Mouse (Mus musculus) hindbrain, embryonic 16.5 days (tissue): Measurements from ENCODE around the gene Olfr765. TPM values are rescaled to one million over a fixed set of nuclear protein-coding genes. Genes with fewer than 3 reads are reported as not detected.
"Not testable (repeated sequence)": the region's sequence is repeated elsewhere in the genome, so short reads cannot be mapped to it uniquely, and the experiment has no call there.

ENCODE experiments used
- ATAC-seq: fragments of 200-750 bp; cut with Nextera tagmentation; 2 replicates; pipeline ENCODE4 v1.8.0; 2017; ENCODE audit warnings: moderate TSS enrichment, moderate library complexity
- H3K27ac ChIP-seq: fragments of 300-500 bp; sonication (generic); 2 replicates; pipeline ENCODE4 v1.5.1; 2014; ENCODE audit warnings: low read depth, mild to moderate bottlenecking, control low read depth, low read length, moderate library complexity
- H3K27me3 ChIP-seq: fragments of 300-500 bp; sonication (generic); replicated peaks from 2 replicates; pipeline ENCODE4 v1.6.1; 2014; ENCODE audit warnings: low read length; ENCODE audit not compliant: control insufficient read depth, insufficient read depth
- H3K36me3 ChIP-seq: fragments of 300-500 bp; sonication (generic); 2 replicates; pipeline ENCODE4 v1.6.1; 2014; ENCODE audit warnings: mild to moderate bottlenecking, low read length, moderate library complexity, mixed read lengths; ENCODE audit not compliant: control insufficient read depth, insufficient read depth
- H3K4me1 ChIP-seq: fragments of 300-500 bp; sonication (generic); 2 replicates; pipeline ENCODE4 v1.6.1; 2014; ENCODE audit warnings: low read depth, low read length; ENCODE audit not compliant: control insufficient read depth, insufficient read depth
- H3K4me2 ChIP-seq: fragments of 300-500 bp; sonication (generic); 2 replicates; pipeline ENCODE4 v1.6.1; 2014; ENCODE audit warnings: mild to moderate bottlenecking, low read length, control low read depth, moderate library complexity
- H3K4me3 ChIP-seq: fragments of 300-500 bp; sonication (generic); 2 replicates; pipeline ENCODE4 v1.5.1; 2014; ENCODE audit warnings: mild to moderate bottlenecking, low read length, control low read depth, moderate library complexity
- H3K9ac ChIP-seq: fragments of 300-500 bp; sonication (generic); 2 replicates; pipeline ENCODE4 v1.6.1; 2014; ENCODE audit warnings: low read depth, mild to moderate bottlenecking, control low read depth, low read length, moderate library complexity
- H3K9me3 ChIP-seq: fragments of 300-500 bp; sonication (generic); 2 replicates; pipeline ENCODE4 v1.6.1; 2014; ENCODE audit warnings: mild to moderate bottlenecking, low read length, moderate library complexity; ENCODE audit not compliant: control insufficient read depth
- WGBS: fragments of 180-500 bp; shearing (Covaris S2); extraction: QIAGEN DNeasy Blood & Tissue Kit; methylation state at CpG from one replicate; pipeline ENCODE4 v1.1.7; 2014; 5-methylcytosine and 5-hydroxymethylcytosine counted together
- polyA plus RNA-seq: library from polyadenylated mRNA; unstranded; fragments of >200 nt; fragmentation: Nextera tagmentation; extraction: Ambion mirVana; gene quantifications from 2 replicates; pipeline ENCODE4 v1.2.1, GENCODE M21; 2015

The Olfr765 gene
- not detected in 2 replicates for polyA plus RNA-seq

DNA sequence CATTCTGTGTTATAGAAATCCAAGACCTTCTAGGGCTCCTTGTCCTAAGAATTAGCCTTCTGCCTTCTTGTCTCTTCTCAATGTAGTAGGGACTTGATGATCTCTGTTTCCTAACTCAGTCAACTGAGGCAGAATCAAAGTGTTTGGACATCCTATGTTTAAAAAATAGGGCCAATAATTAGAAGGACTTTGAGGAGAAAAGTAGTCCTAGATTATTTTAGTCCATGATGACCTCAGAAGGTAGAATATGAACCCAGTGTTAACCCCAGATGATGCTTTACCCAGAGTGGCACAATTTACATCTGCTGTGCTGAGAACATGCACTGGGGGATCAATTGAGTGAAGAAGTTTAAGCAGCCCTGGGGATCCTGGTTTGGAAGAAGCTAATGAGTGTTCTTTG, at the start of gene Olfr765:
Gene Olfr765 (minus strand): TSS at position 101 of the 400 bp plus-strand sequence.
- H3K4me2 ChIP-seq, H3K4me3 ChIP-seq, H3K36me3 ChIP-seq, H3K9ac ChIP-seq, H3K27ac ChIP-seq, H3K27me3 ChIP-seq, H3K9me3 ChIP-seq, ATAC-seq, H3K4me1 ChIP-seq: not testable (repeated sequence)

DNA sequence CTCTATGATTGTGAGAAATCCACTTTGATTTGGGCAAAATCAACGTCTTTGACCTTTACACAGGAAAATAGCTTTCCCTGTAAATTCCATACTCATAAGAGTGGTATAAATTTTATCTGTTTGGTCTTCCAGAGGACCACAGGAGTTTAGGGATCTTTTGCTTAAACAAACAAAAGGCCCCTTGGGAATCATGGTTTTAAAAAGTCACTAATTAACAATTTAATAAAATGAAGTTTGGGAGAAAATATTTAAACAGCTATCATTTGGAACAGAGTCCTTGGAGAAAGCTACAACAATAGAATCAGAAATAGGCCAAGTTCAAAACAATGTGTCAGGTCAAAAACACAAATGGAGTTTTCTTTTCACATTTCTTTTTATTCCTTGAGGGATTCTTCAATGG, 49.5 kb upstream of the Olfr765 start, which contains the start of gene Olfr768:
Gene Olfr768 (minus strand): TSS at position 101 of the 400 bp plus-strand sequence.
- H3K9ac ChIP-seq = no peak within 1 kb of the TSS
- 78% methylated on average over 1 of the region's 1 CpGs for WGBS
- H3K27ac ChIP-seq = no peak within 1 kb of the TSS
- no peaks in the 10 kb centered on the region for H3K4me1 ChIP-seq
- H3K36me3 ChIP-seq = no peaks in the 10 kb centered on the region
- no peaks in the 10 kb centered on the region for H3K9me3 ChIP-seq
- H3K4me3 ChIP-seq = no peak within 1 kb of the TSS
- ATAC-seq = no peak
- H3K27me3 ChIP-seq = no peaks in the 10 kb centered on the region
- H3K4me2 ChIP-seq = no peak within 1 kb of the TSS

GRCm38 (mm10) chr10:129082810-129083209, 33.0 kb upstream of the Olfr765 start, which contains the start of gene Olfr767:
TSS of gene Olfr767 (minus strand) at chr10:129082910.
- not testable (repeated sequence) for H3K9me3 ChIP-seq, H3K36me3 ChIP-seq, H3K4me1 ChIP-seq, H3K27me3 ChIP-seq, H3K4me3 ChIP-seq, H3K4me2 ChIP-seq, H3K9ac ChIP-seq, ATAC-seq, H3K27ac ChIP-seq

- no peak within 1 kb of the TSS for H3K4me3 ChIP-seq
- 78% methylated on average over 2 of the region's 2 CpGs for WGBS
- ATAC-seq = no peak
These were observed 19.1 kb upstream of the Olfr765 start, which contains the start of gene Olfr766-ps1 for GRCm38 (mm10) chr10:129068877-129069276. TSS of gene Olfr766-ps1 (minus strand) at chr10:129068977.

DNA sequence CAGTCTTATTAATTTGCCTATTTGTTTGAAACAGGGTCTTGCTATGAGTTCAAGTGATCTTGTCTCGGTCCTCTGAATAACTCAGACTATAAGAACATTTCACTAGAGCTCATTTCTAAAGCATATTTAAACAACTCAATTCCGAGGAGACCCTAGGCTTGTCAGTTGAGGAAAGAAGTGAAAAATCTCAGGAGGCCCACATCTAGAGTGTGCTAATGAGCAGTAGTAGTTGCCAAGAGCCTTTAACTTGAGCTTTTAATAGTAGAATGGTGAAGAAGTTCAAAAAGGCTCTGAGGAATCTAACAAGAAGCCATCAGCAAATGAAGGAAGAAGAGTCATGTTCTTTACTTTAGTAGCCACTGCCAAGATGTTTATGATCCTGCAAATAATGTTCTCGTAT, 10.0 kb downstream of the Olfr765 start, which contains the start of gene Olfr764-ps1:
Gene Olfr764-ps1 (minus strand): TSS at position 101 of the 400 bp plus-strand sequence.
- no peaks in the 10 kb centered on the region for H3K27me3 ChIP-seq
- WGBS = 83% methylated on average over 3 of the region's 3 CpGs
- no peak for ATAC-seq
- H3K4me2 ChIP-seq = no peak within 1 kb of the TSS
- H3K9me3 ChIP-seq = no peaks in the 10 kb centered on the region
- no peak within 1 kb of the TSS for H3K4me3 ChIP-seq
- H3K9ac ChIP-seq = no peak within 1 kb of the TSS
- H3K36me3 ChIP-seq = no peaks in the 10 kb centered on the region
- no peak within 1 kb of the TSS for H3K27ac ChIP-seq
- no peaks in the 10 kb centered on the region for H3K4me1 ChIP-seq

More at GRCm38 (mm10) chr10:129068877-129069276, 19.1 kb upstream of the Olfr765 start, which contains the start of gene Olfr766-ps1:
- Histone ChIP-seq H3K36me3 (no peaks in the 10 kb centered on the region), H3K27ac (no peak within 1 kb of the TSS), H3K9ac (no peak within 1 kb of the TSS), H3K27me3 (no peaks in the 10 kb centered on the region), H3K4me1 (no peaks in the 10 kb centered on the region), H3K4me2 (no peak within 1 kb of the TSS), H3K9me3 (no peaks in the 10 kb centered on the region)

DNA sequence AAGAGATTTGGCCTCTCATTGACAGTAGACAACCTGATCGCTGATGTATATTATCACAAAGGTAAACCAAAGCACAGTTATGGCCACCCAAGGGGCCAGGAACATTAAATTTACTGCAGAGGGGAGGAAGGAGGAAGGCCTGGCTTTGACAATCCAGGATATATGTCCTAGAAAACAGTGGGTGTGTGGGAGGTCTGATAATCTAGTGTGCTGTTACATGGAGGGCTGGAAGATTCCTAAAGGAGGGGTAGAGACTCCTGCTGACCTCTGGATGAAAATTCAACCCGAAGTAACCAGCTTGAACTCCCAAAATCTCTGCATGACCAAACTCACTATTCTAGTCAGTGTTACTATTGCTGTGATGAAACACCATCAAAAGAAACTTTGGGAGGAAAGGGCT, 21.5 kb downstream of the Olfr765 start:
- Histone ChIP-seq H3K9me3 (no peaks in the 10 kb centered on the region), H3K4me3 (no peak overlapping the region), H3K27ac (no peak overlapping the region), H3K36me3 (no peaks in the 10 kb centered on the region), H3K9ac (no peak overlapping the region), H3K4me1 (no peaks in the 10 kb centered on the region), H3K4me2 (no peak overlapping the region), H3K27me3 (no peaks in the 10 kb centered on the region)
- no peak for ATAC-seq
- WGBS = 84% methylated on average over 2 of the region's 2 CpGs

DNA sequence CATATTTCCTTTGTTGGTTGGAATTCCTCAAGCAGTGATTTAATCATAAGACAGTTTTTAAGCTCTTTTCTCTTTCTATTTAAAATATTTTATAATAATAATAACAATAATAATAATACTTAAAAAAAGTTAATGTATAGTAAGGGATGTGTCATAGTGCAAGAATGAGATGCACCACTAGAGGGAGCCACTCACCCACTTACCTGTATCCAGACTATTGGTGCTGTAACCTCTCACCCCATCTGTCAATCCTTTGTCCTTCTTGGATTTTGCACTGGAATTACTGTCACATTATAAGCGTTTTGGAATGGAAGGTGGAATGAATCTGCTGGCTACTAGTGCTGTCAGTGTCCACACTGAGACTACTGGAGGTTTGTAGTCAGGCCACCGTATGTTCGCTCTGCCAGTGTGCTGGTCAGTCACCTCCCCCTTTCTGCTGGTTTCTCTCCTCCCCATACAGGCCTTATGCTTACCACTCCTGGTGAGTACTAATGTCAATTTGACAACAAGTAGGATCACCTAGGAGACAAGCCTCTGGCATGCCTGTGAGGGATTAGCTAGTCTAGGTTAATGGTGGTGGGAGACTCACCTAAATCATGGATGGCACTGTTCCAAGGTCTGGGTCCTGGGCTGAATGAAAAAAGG, 23.7 kb downstream of the Olfr765 start:
- Histone ChIP-seq H3K9me3 (no peaks in the 10 kb centered on the region), H3K27ac (no peak overlapping the region), H3K27me3 (no peaks in the 10 kb centered on the region), H3K4me1 (no peaks in the 10 kb centered on the region), H3K9ac (no peak overlapping the region), H3K4me2 (no peak overlapping the region), H3K36me3 (no peaks in the 10 kb centered on the region), H3K4me3 (no peak overlapping the region)
- 63% methylated on average over 3 of the region's 3 CpGs for WGBS
- ATAC-seq = peak; percentile 71

- H3K4me3 ChIP-seq = no peak overlapping the region
- H3K9me3 ChIP-seq = no peaks in the 10 kb centered on the region
- no peaks in the 10 kb centered on the region for H3K27me3 ChIP-seq
- no peaks in the 10 kb centered on the region for H3K4me1 ChIP-seq
- H3K9ac ChIP-seq = no peak overlapping the region
- H3K36me3 ChIP-seq = no peaks in the 10 kb centered on the region
- no peak for ATAC-seq
- no peak overlapping the region for H3K27ac ChIP-seq
- H3K4me2 ChIP-seq = no peak overlapping the region
These were observed 26.5 kb downstream of the Olfr765 start for GRCm38 (mm10) chr10:129023319-129023718.

- Histone ChIP-seq H3K9ac (no peak overlapping the region), H3K9me3 (no peaks in the 10 kb centered on the region), H3K4me3 (no peak overlapping the region), H3K4me1 (no peaks in the 10 kb centered on the region), H3K4me2 (no peak overlapping the region), H3K27me3 (no peaks in the 10 kb centered on the region), H3K27ac (no peak overlapping the region), H3K36me3 (no peaks in the 10 kb centered on the region)
- no peak for ATAC-seq
These were observed 35.3 kb downstream of the Olfr765 start for GRCm38 (mm10) chr10:129014477-129014876.
